Mouse (Mus musculus): ENCODE results near the gene Olfr3.

Gene Olfr3

GRCm38 (mm10) chr2:36816932-36817331 is at the start of gene Olfr3:
TSS of gene Olfr3 (minus strand) at chr2:36817032.
- DNase-seq: no peak

DNA sequence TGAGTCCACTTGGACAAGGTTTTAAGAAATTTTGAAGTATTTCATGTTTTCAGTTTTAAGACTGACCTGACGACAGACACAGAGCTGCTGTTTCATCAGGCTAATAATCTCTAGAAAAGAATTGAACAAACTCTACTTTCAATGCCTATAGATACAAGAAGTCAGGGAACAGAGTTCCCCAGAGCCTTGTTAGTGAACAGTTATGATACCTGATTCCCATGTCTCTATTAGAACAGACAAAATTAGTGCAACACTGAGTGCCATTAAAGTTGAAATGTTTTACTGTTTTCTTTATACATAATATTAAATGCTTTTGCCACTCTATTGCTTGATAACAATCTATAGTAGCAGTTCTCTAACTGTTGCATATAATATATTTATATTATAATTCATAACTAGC is 45.7 kb upstream of the Olfr3 start, which contains the start of gene Olfr351:
TSS of gene Olfr351 (minus strand) at position 101 of the 400 bp plus-strand sequence.
- no peak for DNase-seq

GRCm38 (mm10) chr2:36846010-36846409 is 29.2 kb upstream of the Olfr3 start, which contains the start of gene Olfr350:
TSS of gene Olfr350 (plus strand) at chr2:36846310.
- DNase-seq: no peak

- DNase-seq: no peak
Measured at GRCm38 (mm10) chr2:36790238-36790637, 26.6 kb downstream of the Olfr3 start, which contains the start of gene Olfr50. TSS of gene Olfr50 (plus strand) at chr2:36790538.

DNA sequence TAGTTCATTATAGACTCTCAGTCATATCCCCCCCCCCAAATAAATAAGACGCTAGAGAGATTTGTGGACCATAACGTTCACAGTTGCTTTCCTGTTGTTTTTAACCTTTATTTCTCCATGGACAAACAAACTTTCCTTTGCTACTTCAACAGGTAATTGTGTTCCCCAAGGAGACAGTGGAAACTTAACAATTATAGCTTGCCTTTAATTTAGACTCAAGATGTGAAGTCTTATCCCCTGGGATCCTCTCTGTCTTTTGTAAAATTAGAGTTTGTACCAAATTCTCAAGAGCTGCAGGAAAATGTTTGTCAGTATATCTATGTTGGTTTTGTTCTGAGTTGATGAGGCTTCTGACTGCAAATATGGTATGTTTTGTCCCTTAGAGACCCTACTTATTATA is 32.9 kb downstream of the Olfr3 start, which contains the start of gene Olfr348:
TSS of gene Olfr348 (plus strand) at position 301 of the 400 bp plus-strand sequence.
- DNase-seq: no peak

Measured in B cell, adult 2 months (primary cell).